Mouse (Mus musculus) mature B cell (primary cell): ENCODE measurements around the gene Kcnq1.

Experiments used
- in situ Hi-C: fragments of 300-500 bp; cut with MboI; formaldehyde crosslinking; loops from 2 replicates; pipeline ENCODE4 v1.14.3; 2019

Gene Kcnq1

GRCm38 (mm10) chr7:143181311-143181710 lies 75.1 kb downstream of the Kcnq1 start:
- in situ Hi-C loops: no loop called here

- in situ Hi-C loops: no loop called here
These were observed 79.3 kb downstream of the Kcnq1 start for GRCm38 (mm10) chr7:143185506-143185905.

GRCm38 (mm10) chr7:143186378-143186777 lies 80.2 kb downstream of the Kcnq1 start:
- in situ Hi-C loops: no loop called here

GRCm38 (mm10) chr7:143187181-143187580 lies 81.0 kb downstream of the Kcnq1 start:
- in situ Hi-C loops: no loop called here

- in situ Hi-C loops: no loop called here
These were observed 82.4 kb downstream of the Kcnq1 start for GRCm38 (mm10) chr7:143188589-143188988.

- in situ Hi-C loops: no loop called here
These were observed 84.0 kb downstream of the Kcnq1 start for GRCm38 (mm10) chr7:143189965-143190722.

GRCm38 (mm10) chr7:143190911-143191310 lies 84.7 kb downstream of the Kcnq1 start:
- in situ Hi-C loops: no loop called here

- in situ Hi-C loops: no loop called here
These were observed 86.2 kb downstream of the Kcnq1 start for GRCm38 (mm10) chr7:143192392-143192791.

- in situ Hi-C loops: no loop called here
These were observed 87.9 kb downstream of the Kcnq1 start for GRCm38 (mm10) chr7:143194064-143194463.

GRCm38 (mm10) chr7:143197951-143198440 lies 91.8 kb downstream of the Kcnq1 start:
- in situ Hi-C loops: no loop called here

GRCm38 (mm10) chr7:143198443-143198842 lies 92.3 kb downstream of the Kcnq1 start:
- in situ Hi-C loops: no loop called here

- in situ Hi-C loops: no loop called here
These were observed 95.1 kb downstream of the Kcnq1 start for GRCm38 (mm10) chr7:143201255-143201654.

- in situ Hi-C loops: no loop called here
These were observed 97.7 kb downstream of the Kcnq1 start for GRCm38 (mm10) chr7:143203897-143204296.

- in situ Hi-C loops: no loop called here
These were observed 100.9 kb downstream of the Kcnq1 start for GRCm38 (mm10) chr7:143207044-143207443.

- in situ Hi-C loops: no loop called here
These were observed 104.6 kb downstream of the Kcnq1 start for GRCm38 (mm10) chr7:143210796-143211195.

GRCm38 (mm10) chr7:143251206-143251605 lies 145.0 kb downstream of the Kcnq1 start:
- in situ Hi-C loops: no loop called here

GRCm38 (mm10) chr7:143253126-143253871 lies 147.1 kb downstream of the Kcnq1 start:
- in situ Hi-C loops: no loop called here

- in situ Hi-C loops: no loop called here
These were observed 148.7 kb downstream of the Kcnq1 start for GRCm38 (mm10) chr7:143254901-143255300.

- in situ Hi-C loops: no loop called here
These were observed 155.1 kb downstream of the Kcnq1 start for GRCm38 (mm10) chr7:143261246-143261645.

- in situ Hi-C loops: no loop called here
These were observed 157.4 kb downstream of the Kcnq1 start for GRCm38 (mm10) chr7:143263557-143263956.

- in situ Hi-C loops: no loop called here
These were observed 157.8 kb downstream of the Kcnq1 start for GRCm38 (mm10) chr7:143263966-143264365.

- in situ Hi-C loops: no loop called here
These were observed 159.2 kb downstream of the Kcnq1 start for GRCm38 (mm10) chr7:143265386-143265785.

- in situ Hi-C loops: no loop called here
These were observed 159.8 kb downstream of the Kcnq1 start for GRCm38 (mm10) chr7:143265829-143266438.
